Mouse (Mus musculus) heart, adult 18-20 months (tissue): Measurements from ENCODE around the gene Ppp2ca. TPM values are rescaled to one million over a fixed set of nuclear protein-coding genes. Genes with fewer than 3 reads are reported as not detected.

Experiments
- DNase-seq, 2 experiments: peaks; one replicate each; pipeline ENCODE4 v3.0.0; 2021 to 2022; ENCODE audit warnings: mixed read lengths in 1 of 2
- long read RNA-seq, 2 experiments: library from polyadenylated mRNA; stranded (forward); transcript quantifications; one replicate each; pipeline ENCODE4 v2.0.0; 2021
- total RNA-seq, 2 experiments: library from RNA; stranded (reverse); gene quantifications; 2 replicates each; pipeline ENCODE4 v1.2.3; 2021

Ppp2ca gene
- total RNA-seq: 10 to 100 TPM; 54.2 to 54.3 TPM
- long read RNA-seq, experiment 1, full-length matches to known transcripts: 292 of 305 reads
- long read RNA-seq, experiment 1, partial matches to known transcripts: 7 of 305 reads
- long read RNA-seq, experiment 1, other reads (novel, unspliced or antisense): 6 of 305 reads
- long read RNA-seq, experiment 2, full-length matches to known transcripts: 142 of 156 reads
- long read RNA-seq, experiment 2, partial matches to known transcripts: 11 of 156 reads
- long read RNA-seq, experiment 2, other reads (novel, unspliced or antisense): 3 of 156 reads

- peak; percentile 97 to 99 for DNase-seq
Measured at GRCm38 (mm10) chr11:52098398-52098946, at the start of gene Ppp2ca. Ppp2ca (plus strand) TSS chr11:52098681.

GRCm38 (mm10) chr11:52053371-52053770, 45.1 kb upstream of the Ppp2ca start:
- peak; percentile 14 to 27 for DNase-seq

GRCm38 (mm10) chr11:52054728-52055127, 43.8 kb upstream of the Ppp2ca start:
- DNase-seq: no peak

GRCm38 (mm10) chr11:52056198-52056597, 42.3 kb upstream of the Ppp2ca start:
- no peak for DNase-seq

GRCm38 (mm10) chr11:52059001-52059400, 39.5 kb upstream of the Ppp2ca start:
- DNase-seq: no peak

- DNase-seq: no peak
Measured at GRCm38 (mm10) chr11:52060315-52060714, 38.2 kb upstream of the Ppp2ca start.

GRCm38 (mm10) chr11:52062406-52062805, 36.1 kb upstream of the Ppp2ca start:
- DNase-seq: no peak

- DNase-seq: peak in 1 of 2 experiments; percentile 27
Measured at GRCm38 (mm10) chr11:52064398-52064797, 34.1 kb upstream of the Ppp2ca start.

GRCm38 (mm10) chr11:52065841-52066240, 32.6 kb upstream of the Ppp2ca start:
- no peak for DNase-seq

GRCm38 (mm10) chr11:52071768-52072167, 26.7 kb upstream of the Ppp2ca start:
- peak; percentile 41 to 64 for DNase-seq

- no peak for DNase-seq
Measured at GRCm38 (mm10) chr11:52073528-52074170, 24.8 kb upstream of the Ppp2ca start.

GRCm38 (mm10) chr11:52074626-52075470, 23.6 kb upstream of the Ppp2ca start:
- DNase-seq: no peak

- DNase-seq: no peak
Measured at GRCm38 (mm10) chr11:52075794-52076633, 22.5 kb upstream of the Ppp2ca start.

GRCm38 (mm10) chr11:52076742-52077352, 21.6 kb upstream of the Ppp2ca start:
- DNase-seq: no peak

GRCm38 (mm10) chr11:52077939-52078338, 20.5 kb upstream of the Ppp2ca start:
- DNase-seq: peak in 1 of 2 experiments; percentile 48

- DNase-seq: peak in 1 of 2 experiments; percentile 59
Measured at GRCm38 (mm10) chr11:52079978-52080377, 18.5 kb upstream of the Ppp2ca start.

- DNase-seq: no peak
Measured at GRCm38 (mm10) chr11:52080656-52081055, 17.8 kb upstream of the Ppp2ca start.

- DNase-seq: no peak
Measured at GRCm38 (mm10) chr11:52085857-52086203, 12.7 kb upstream of the Ppp2ca start.

- peak in 1 of 2 experiments; percentile 15 for DNase-seq
Measured at GRCm38 (mm10) chr11:52086204-52086864, 12.1 kb upstream of the Ppp2ca start.

GRCm38 (mm10) chr11:52089291-52089690, 9.2 kb upstream of the Ppp2ca start:
- no peak for DNase-seq

GRCm38 (mm10) chr11:52091261-52091660, 7.2 kb upstream of the Ppp2ca start:
- no peak for DNase-seq
